Mouse (Mus musculus): ENCODE data around the gene Dnajb12.

Dnajb12 gene

DNA sequence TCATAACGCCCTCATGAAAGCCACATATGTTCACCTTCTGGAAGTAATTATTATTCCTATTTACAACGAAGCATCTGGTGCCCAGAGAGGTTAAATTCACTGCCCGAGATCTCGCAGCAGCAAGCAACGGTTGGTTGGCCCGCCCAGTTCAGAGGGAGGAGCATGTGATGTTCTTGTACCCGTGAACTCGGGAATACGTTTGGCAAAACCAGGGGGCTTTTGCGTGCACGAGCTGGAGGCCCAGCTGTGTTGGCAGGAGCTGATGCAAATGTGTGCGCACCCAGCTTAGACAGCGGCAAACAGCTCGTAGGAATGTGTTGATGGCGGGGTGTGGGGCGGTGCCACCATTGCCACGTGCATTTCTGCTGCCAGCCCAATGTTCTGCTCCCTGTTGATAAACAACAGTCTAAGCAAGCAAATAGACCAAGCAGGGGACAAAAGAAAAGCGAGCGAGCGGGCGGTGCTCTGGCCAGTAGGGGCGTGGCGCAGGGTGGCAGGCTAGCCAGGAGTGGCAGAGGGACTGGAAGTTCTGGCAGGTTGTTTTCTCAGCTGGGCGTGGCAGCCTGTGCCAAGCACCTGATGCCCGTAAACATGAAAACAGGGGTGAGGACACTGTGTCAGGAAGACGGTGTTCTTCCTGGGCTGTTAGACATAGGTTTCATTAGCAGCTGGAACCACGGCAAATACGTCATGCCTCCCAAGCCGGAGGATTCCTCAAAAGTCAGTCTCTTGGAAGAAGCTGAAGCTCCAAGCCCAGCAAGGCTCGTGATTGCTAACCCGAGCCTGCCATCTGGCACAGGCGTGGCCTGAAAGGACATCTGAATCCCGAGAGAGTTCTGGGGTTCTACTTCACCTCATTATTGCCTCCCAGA is 41.7 kb downstream of the Dnajb12 start:
- DNase-seq = peak; percentile 69 to 76

- no peak for DNase-seq
Observed at GRCm38 (mm10) chr10:59923493-59923892, 44.1 kb downstream of the Dnajb12 start.

GRCm38 (mm10) chr10:59924305-59924704 is 44.9 kb downstream of the Dnajb12 start:
- peak in 1 of 2 experiments; percentile 50 for DNase-seq

DNA sequence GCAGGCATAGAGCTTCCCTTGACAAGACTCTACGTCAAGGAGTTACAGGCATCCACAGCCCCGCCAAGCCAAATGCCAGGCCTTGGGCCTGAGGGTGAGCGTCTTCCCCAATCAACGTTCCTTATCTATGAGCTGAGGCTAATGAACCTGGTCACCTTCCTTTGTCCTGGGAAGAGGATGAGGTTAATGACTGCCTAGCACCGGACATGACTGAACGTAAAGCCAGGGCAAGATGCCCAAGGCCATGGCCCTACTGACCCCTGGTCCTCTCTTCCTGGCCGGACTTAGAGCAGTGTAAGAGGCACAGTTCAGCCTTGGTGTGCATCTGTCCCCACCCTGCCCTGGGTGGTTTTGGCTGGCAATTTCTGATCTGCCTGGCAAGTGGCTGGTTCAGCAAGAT is 49.8 kb downstream of the Dnajb12 start:
- DNase-seq = no peak

DNA sequence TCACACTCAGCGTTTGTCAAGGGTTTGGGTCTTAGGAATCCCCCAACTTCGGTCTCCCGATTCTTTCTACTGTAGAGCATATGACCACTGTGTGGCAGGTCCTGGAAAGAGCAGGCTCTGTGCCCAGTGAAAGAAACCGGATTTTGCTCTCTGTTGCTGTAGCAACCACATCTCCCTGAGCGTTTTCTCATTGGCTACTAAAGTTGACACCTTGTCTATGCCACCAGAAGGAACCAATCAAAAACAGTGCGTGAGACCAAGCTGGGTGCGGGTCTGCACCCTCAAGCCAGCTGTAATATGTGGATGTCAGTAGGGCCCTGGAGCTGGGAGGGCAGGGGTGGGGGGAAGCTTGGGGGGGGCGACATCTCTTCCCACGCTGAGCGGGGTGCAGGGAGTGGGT is 51.6 kb downstream of the Dnajb12 start:
- no peak for DNase-seq

- DNase-seq = no peak
Observed at GRCm38 (mm10) chr10:59932521-59932920, 53.2 kb downstream of the Dnajb12 start.

DNA sequence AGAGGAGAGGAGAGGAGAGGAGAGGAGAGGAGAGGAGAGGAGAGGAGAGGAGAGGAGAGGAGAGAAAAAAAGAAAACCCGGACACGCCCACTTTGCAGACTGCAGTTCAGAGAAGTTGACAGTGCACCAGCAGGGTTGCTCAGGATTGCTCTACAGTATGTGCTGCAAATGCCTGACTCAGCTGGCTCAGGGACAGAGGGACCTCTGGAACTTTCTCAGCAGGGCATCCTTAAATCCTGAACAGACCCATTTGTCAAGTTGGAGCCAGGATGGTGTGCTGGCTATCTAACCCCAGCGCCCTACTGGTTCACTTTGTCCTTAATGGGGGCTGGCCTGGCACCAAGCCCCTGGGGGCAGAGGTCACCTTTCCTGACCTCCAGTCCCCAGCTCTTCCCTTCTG is 54.7 kb downstream of the Dnajb12 start:
- DNase-seq = no peak

DNA sequence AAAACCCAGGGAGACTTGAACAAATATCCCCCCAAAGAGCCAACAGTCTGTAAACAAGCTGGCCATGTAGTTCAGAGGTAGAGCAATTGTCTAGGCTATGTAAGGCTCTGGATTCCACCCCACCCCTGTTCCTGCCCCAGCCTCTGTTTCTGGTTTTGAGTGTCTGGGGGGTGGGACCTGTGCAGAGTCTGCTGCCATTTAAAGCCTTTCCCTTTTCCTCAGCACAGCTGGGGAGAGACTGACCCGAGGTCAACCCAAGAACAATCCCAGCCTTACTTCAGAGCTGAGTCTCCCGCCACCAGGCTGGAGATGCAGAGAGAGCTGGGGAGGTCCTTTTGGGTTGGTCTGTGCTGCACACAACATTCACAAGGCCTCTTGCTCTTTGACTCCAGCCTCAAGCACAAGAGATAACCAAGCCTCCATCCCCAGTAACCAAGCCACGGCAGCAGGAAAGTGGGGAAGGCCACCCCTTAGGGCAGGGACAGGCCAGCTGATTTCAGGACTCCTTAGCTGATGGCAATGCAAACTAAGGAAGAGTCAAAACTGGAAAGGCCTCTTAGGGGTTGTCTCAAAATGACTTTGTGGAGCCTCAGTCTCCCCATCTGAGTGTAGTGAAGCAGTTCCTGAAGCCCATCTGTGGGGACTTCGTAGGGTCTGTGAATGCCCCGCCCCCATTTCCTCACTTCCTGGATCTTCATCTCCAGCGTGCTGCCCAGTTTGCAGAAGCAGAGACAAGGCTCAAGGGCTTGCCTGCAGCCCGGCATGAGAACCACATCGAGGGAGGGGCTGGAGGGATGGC is 56.9 kb downstream of the Dnajb12 start:
- no peak for DNase-seq

- no peak for DNase-seq
Observed at GRCm38 (mm10) chr10:59938662-59939061, 59.3 kb downstream of the Dnajb12 start.

DNA sequence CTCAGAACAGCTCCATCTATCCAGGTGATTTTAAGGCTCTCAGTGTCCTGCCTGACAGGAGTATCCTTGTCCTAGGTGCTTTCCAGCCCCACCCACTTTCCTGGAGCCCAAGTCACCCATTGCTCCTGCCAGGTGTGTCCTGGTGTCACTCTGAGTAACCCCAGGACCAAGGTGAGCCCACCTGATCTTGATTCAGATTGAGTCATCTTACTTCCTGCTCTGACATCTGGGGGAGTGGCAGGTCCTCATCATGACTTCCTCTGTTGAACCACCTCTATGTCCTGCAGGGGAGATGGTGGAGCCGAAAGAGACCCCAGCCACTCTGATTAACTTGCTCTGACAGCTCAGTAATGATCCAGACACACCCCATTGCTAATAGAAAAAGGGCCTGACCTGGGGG is 59.7 kb downstream of the Dnajb12 start:
- DNase-seq = no peak

- peak; percentile 66 to 75 for DNase-seq
Observed at GRCm38 (mm10) chr10:59942281-59942846, 63.0 kb downstream of the Dnajb12 start.

- peak; percentile 78 to 81 for DNase-seq
Observed at GRCm38 (mm10) chr10:59942847-59943420, 63.6 kb downstream of the Dnajb12 start.

GRCm38 (mm10) chr10:59943421-59943989 is 64.1 kb downstream of the Dnajb12 start:
- DNase-seq = peak; percentile 65 to 78

GRCm38 (mm10) chr10:59945416-59945815 is 66.1 kb downstream of the Dnajb12 start:
- DNase-seq = peak; percentile 40 to 61

GRCm38 (mm10) chr10:59946362-59946761 is 67.0 kb downstream of the Dnajb12 start:
- DNase-seq = no peak

DNA sequence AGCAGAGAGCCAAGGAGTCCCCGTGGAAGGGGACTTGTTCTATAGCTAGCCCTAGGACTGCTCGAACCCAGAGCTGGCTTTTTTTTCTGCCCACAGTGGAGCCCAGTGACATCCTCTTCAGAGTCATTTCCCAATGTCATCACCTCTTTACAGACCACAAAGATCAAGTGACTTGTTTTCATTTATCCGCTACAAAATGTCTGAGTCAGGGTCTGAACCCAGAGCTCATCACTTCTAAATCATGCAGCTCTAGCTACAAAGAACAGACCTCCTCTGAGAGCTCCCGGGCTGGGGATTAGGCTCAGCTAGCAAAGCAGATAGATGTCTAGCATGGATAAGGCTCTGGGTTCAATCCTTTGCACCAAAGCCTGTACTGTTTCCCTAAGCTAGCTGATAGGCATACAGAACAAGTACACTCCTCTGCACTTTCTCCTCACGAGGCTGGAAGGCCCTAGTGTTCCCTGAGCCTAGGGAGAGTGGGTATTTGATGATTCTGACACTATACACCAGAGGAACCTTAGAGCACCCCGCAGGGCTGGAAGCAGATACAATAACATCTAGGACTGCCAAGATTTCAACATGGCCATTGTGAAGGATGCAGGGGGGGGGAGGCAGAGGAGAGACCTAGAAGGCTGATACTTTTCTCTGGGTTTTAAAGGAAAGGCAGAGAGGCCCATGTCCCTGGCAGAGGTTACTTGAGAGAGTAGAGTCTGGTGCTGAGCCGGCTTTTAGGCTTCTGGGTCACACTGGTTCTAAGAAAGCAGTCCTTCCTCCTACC is 68.1 kb downstream of the Dnajb12 start:
- peak; percentile 20 to 37 for DNase-seq

- DNase-seq = peak in 1 of 2 experiments; percentile 33
Observed at GRCm38 (mm10) chr10:59948363-59949254, 69.3 kb downstream of the Dnajb12 start.

All from cerebellum, postnatal 25 days (tissue).